Mouse (Mus musculus) thymus, postnatal 0 days (tissue): ENCODE measurements around the gene Zfp322a. TPM values are rescaled to one million over a fixed set of nuclear protein-coding genes. Genes with fewer than 3 reads are reported as not detected.

ENCODE experiments used
- DNase-seq: peaks from one replicate; pipeline ENCODE4 v3.0.0-alpha.2; 2015; ENCODE audit warnings: low spot score
- polyA plus RNA-seq: library from polyadenylated mRNA; unstranded; fragments of >200 nt; fragmentation: Nextera tagmentation; extraction: Ambion mirVana; gene quantifications from 2 replicates; pipeline ENCODE4 v1.2.1, GENCODE M21; 2015

Gene Zfp322a
- polyA plus RNA-seq, 1 experiment from 2014 or later = 34.5 TPM

GRCm38 (mm10) chr13:23317305-23317889 lies 51.6 kb downstream of the Zfp322a start:
- no peak for DNase-seq

- no peak for DNase-seq
These were observed 55.9 kb downstream of the Zfp322a start for GRCm38 (mm10) chr13:23312909-23313669.

- DNase-seq = no peak
These were observed 59.0 kb downstream of the Zfp322a start for GRCm38 (mm10) chr13:23310036-23310435.

GRCm38 (mm10) chr13:23309495-23310011 lies 59.5 kb downstream of the Zfp322a start:
- DNase-seq = no peak

- peak; percentile 12 for DNase-seq
These were observed 60.2 kb downstream of the Zfp322a start for GRCm38 (mm10) chr13:23308639-23309307.

GRCm38 (mm10) chr13:23307069-23307814 lies 61.8 kb downstream of the Zfp322a start:
- DNase-seq = peak; percentile 18

GRCm38 (mm10) chr13:23306707-23307068 lies 62.3 kb downstream of the Zfp322a start:
- DNase-seq = no peak

Other genes starting within 250 kb of the Zfp322a start
- not detected in 2 replicates for gene Vmn1r218, start 236.1 kb downstream of the Zfp322a start, polyA plus RNA-seq
- not detected in 2 replicates for gene Vmn1r219, start 209.9 kb downstream of the Zfp322a start, polyA plus RNA-seq
- not detected in 2 replicates for gene Vmn1r220, start 181.2 kb downstream of the Zfp322a start, polyA plus RNA-seq
- not detected in 2 replicates for gene Vmn1r221, start 155.1 kb downstream of the Zfp322a start, polyA plus RNA-seq
- gene Vmn1r222, start 133.3 kb downstream of the Zfp322a start, polyA plus RNA-seq = not detected in 2 replicates
- gene Vmn1r223, start 122.1 kb downstream of the Zfp322a start, polyA plus RNA-seq = not detected in 2 replicates
- 13.8 and 15.1 TPM in 2 replicates for gene Abt1, start 54.7 kb upstream of the Zfp322a start, polyA plus RNA-seq
- 0.17 and 0.27 TPM in 2 replicates for gene Btn1a1, start 96.7 kb upstream of the Zfp322a start, polyA plus RNA-seq
- 0.65 and 0.85 TPM in 2 replicates for gene Btn2a2, start 119.6 kb upstream of the Zfp322a start, polyA plus RNA-seq
- gene Hist1h4h, start 161.8 kb upstream of the Zfp322a start, polyA plus RNA-seq = 24.2 and 31.5 TPM in 2 replicates
- gene Hist1h2af, start 164.7 kb upstream of the Zfp322a start, polyA plus RNA-seq = 32.3 and 49.5 TPM in 2 replicates
- 27.6 and 43.7 TPM in 2 replicates for gene Hist1h3g, start 166.2 kb upstream of the Zfp322a start, polyA plus RNA-seq
- gene Hist1h2bh, start 174.2 kb upstream of the Zfp322a start, polyA plus RNA-seq = 1.6 and 1.9 TPM in 2 replicates
- gene Hist1h3f, start 174.8 kb upstream of the Zfp322a start, polyA plus RNA-seq = 4.8 and 9.0 TPM in 2 replicates
- 8.9 and 17.7 TPM in 2 replicates for gene Hist1h4f, start 182.4 kb upstream of the Zfp322a start, polyA plus RNA-seq
- gene Hist1h1d, start 184.1 kb upstream of the Zfp322a start, polyA plus RNA-seq = 1.1 and 1.3 TPM in 2 replicates
- gene Hist1h3e, start 193.2 kb upstream of the Zfp322a start, polyA plus RNA-seq = 16.5 and 20.8 TPM in 2 replicates
- 198 and 214 TPM in 2 replicates for gene Hist1h2ae, start 202.0 kb upstream of the Zfp322a start, polyA plus RNA-seq
- gene Hist1h2bg, start 202.2 kb upstream of the Zfp322a start, polyA plus RNA-seq = 32.3 and 46.0 TPM in 2 replicates
- gene Hist1h2bf, start 205.0 kb upstream of the Zfp322a start, polyA plus RNA-seq = 22.7 and 39.0 TPM in 2 replicates
- gene Hist1h2ad, start 205.2 kb upstream of the Zfp322a start, polyA plus RNA-seq = 7.2 and 11.3 TPM in 2 replicates
- 9.4 and 13.3 TPM in 2 replicates for gene Hist1h3d, start 206.6 kb upstream of the Zfp322a start, polyA plus RNA-seq
- gene Hist1h4d, start 212.4 kb upstream of the Zfp322a start, polyA plus RNA-seq = 273 and 292 TPM in 2 replicates